Mouse (Mus musculus) limb, embryonic 10.5 days (tissue): ENCODE measurements around the gene Spns1. TPM values are rescaled to one million over a fixed set of nuclear protein-coding genes. Genes with fewer than 3 reads are reported as not detected.
"Not testable (repeated sequence)": the region's sequence is repeated elsewhere in the genome, so short reads cannot be mapped to it uniquely, and the experiment has no call there.

Source experiments
- DNase-seq: peaks from one replicate; pipeline ENCODE4 v3.0.0-alpha.2; 2017; ENCODE audit warnings: low spot score
- H3K27ac ChIP-seq: fragments of 300-500 bp; sonication (generic); 2 replicates; pipeline ENCODE4 v1.5.1; 2016; ENCODE audit warnings: mild to moderate bottlenecking
- H3K27me3 ChIP-seq: fragments of 300-500 bp; sonication (generic); 2 replicates; pipeline ENCODE4 v1.6.1; 2016; ENCODE audit warnings: low read depth, mild to moderate bottlenecking; ENCODE audit not compliant: poor library complexity, severe bottlenecking
- H3K36me3 ChIP-seq: fragments of 300-500 bp; sonication (generic); 2 replicates; pipeline ENCODE4 v1.6.1; 2016; ENCODE audit warnings: mild to moderate bottlenecking, moderate library complexity
- H3K4me1 ChIP-seq: fragments of 300-500 bp; sonication (generic); 2 replicates; pipeline ENCODE4 v1.6.1; 2016
- H3K4me3 ChIP-seq: fragments of 300-500 bp; sonication (generic); 2 replicates; pipeline ENCODE4 v1.5.1; 2016; ENCODE audit warnings: mild to moderate bottlenecking, moderate library complexity
- H3K9me3 ChIP-seq: fragments of 300-500 bp; sonication (generic); replicated peaks from 2 replicates; pipeline ENCODE4 v1.6.1; 2016; ENCODE audit warnings: mild to moderate bottlenecking
- WGBS: fragments of 180-500 bp; shearing (Covaris S2); methylation state at CpG from one replicate; pipeline ENCODE4 v1.1.7; 2016; 5-methylcytosine and 5-hydroxymethylcytosine counted together
- polyA plus RNA-seq: library from polyadenylated mRNA; unstranded; fragments of >200 nt; fragmentation: Nextera tagmentation; extraction: Ambion mirVana; gene quantifications from 2 replicates; pipeline ENCODE4 v1.2.1, GENCODE M21; 2016

Spns1 gene
- polyA plus RNA-seq, 1 experiment from 2014 or later, result 68.4 TPM

GRCm38 (mm10) chr7:126397221-126397620 is 20.0 kb upstream of the Spns1 start:
- peak overlapping the region; percentile 81; the same call in 1 of the 2 replicates for H3K27ac ChIP-seq
- H3K4me3 ChIP-seq, result peak overlapping the region; percentile 97

GRCm38 (mm10) chr7:126396298-126397119 is 19.3 kb upstream of the Spns1 start, which contains the start of gene Nfatc2ip:
Nfatc2ip (minus strand) TSS chr7:126396737.
- no peaks in the 10 kb centered on the region for H3K27me3 ChIP-seq
- H3K4me3 ChIP-seq, result peak within 1 kb of the TSS; percentile 97
- peaks cover 9% of the 10 kb centered on the region for H3K4me1 ChIP-seq
- H3K36me3 ChIP-seq, result peaks cover 10% of the 10 kb centered on the region
- DNase-seq, result peak; percentile 90
- WGBS, result 0% methylated on average over 59 of the region's 59 CpGs
- H3K9me3 ChIP-seq, result no peaks in the 10 kb centered on the region
- peak within 1 kb of the TSS; percentile 81 for H3K27ac ChIP-seq

More at GRCm38 (mm10) chr7:126397221-126397620, 20.0 kb upstream of the Spns1 start:
- no peak for DNase-seq
- Histone ChIP-seq H3K36me3 (peaks cover 7% of the 10 kb centered on the region), H3K4me1 (peaks cover 9% of the 10 kb centered on the region), H3K27me3 (no peaks in the 10 kb centered on the region), H3K9me3 (no peaks in the 10 kb centered on the region)
- WGBS, result 62% methylated on average over 6 of the region's 6 CpGs

GRCm38 (mm10) chr7:126392086-126392884 is 15.0 kb upstream of the Spns1 start:
- 87% methylated on average over 7 of the region's 7 CpGs for WGBS
- not testable (repeated sequence) for H3K4me3 ChIP-seq, H3K4me1 ChIP-seq, DNase-seq, H3K27ac ChIP-seq, H3K27me3 ChIP-seq, H3K9me3 ChIP-seq
- peaks cover 50% of the 10 kb centered on the region for H3K36me3 ChIP-seq

GRCm38 (mm10) chr7:126388185-126388584 is 10.9 kb upstream of the Spns1 start:
- WGBS, result 96% methylated on average over 1 of the region's 1 CpGs
- DNase-seq, result no peak
- no peak overlapping the region for H3K4me3 ChIP-seq
- no peaks in the 10 kb centered on the region for H3K27me3 ChIP-seq
- H3K36me3 ChIP-seq, result peaks cover 75% of the 10 kb centered on the region
- no peak overlapping the region for H3K27ac ChIP-seq
- no peaks in the 10 kb centered on the region for H3K9me3 ChIP-seq
- H3K4me1 ChIP-seq, result no peaks in the 10 kb centered on the region

- no peaks in the 10 kb centered on the region for H3K9me3 ChIP-seq
- no peaks in the 10 kb centered on the region for H3K4me1 ChIP-seq
- H3K36me3 ChIP-seq, result peaks cover 43% of the 10 kb centered on the region
- WGBS, result 93% methylated on average over 5 of the region's 5 CpGs
- H3K4me3 ChIP-seq, result no peak overlapping the region
- DNase-seq, result no peak
- H3K27me3 ChIP-seq, result no peaks in the 10 kb centered on the region
- no peak overlapping the region for H3K27ac ChIP-seq
These were observed 6.3 kb upstream of the Spns1 start for GRCm38 (mm10) chr7:126383565-126383964.

- 2% methylated on average over 27 of the region's 27 CpGs for WGBS
- Histone ChIP-seq H3K27ac (peak overlapping the region; percentile 88), H3K4me1 (peaks cover 26% of the 10 kb centered on the region), H3K9me3 (no peaks in the 10 kb centered on the region), H3K27me3 (no peaks in the 10 kb centered on the region), H3K4me3 (peak overlapping the region; percentile 98), H3K36me3 (peaks cover 39% of the 10 kb centered on the region)
- DNase-seq, result no peak
These were observed 360 bp downstream of the Spns1 start for GRCm38 (mm10) chr7:126376903-126377277.

GRCm38 (mm10) chr7:126375012-126375411 is 2.2 kb downstream of the Spns1 start:
- no peaks in the 10 kb centered on the region for H3K9me3 ChIP-seq
- peaks cover 57% of the 10 kb centered on the region for H3K36me3 ChIP-seq
- WGBS, result 78% methylated on average over 5 of the region's 5 CpGs
- H3K27me3 ChIP-seq, result no peaks in the 10 kb centered on the region
- H3K4me1 ChIP-seq, result peaks cover 26% of the 10 kb centered on the region
- no peak for DNase-seq
- H3K27ac ChIP-seq, result no peak overlapping the region
- no peak overlapping the region for H3K4me3 ChIP-seq

GRCm38 (mm10) chr7:126374526-126374925 is 2.7 kb downstream of the Spns1 start:
- H3K27ac ChIP-seq, result no peak overlapping the region
- no peaks in the 10 kb centered on the region for H3K27me3 ChIP-seq
- peaks cover 26% of the 10 kb centered on the region for H3K4me1 ChIP-seq
- no peak overlapping the region for H3K4me3 ChIP-seq
- 75% methylated on average over 6 of the region's 6 CpGs for WGBS
- peaks cover 62% of the 10 kb centered on the region for H3K36me3 ChIP-seq
- no peak for DNase-seq
- no peaks in the 10 kb centered on the region for H3K9me3 ChIP-seq

- Histone ChIP-seq H3K27ac (no peak overlapping the region), H3K27me3 (no peaks in the 10 kb centered on the region), H3K4me3 (no peak overlapping the region), H3K9me3 (no peaks in the 10 kb centered on the region), H3K4me1 (peaks cover 23% of the 10 kb centered on the region), H3K36me3 (peaks cover 76% of the 10 kb centered on the region)
- 88% methylated on average over 9 of the region's 9 CpGs for WGBS
- DNase-seq, result no peak
These were observed 4.2 kb downstream of the Spns1 start for GRCm38 (mm10) chr7:126373007-126373406.

- Histone ChIP-seq H3K9me3 (no peaks in the 10 kb centered on the region), H3K27ac (no peak within 1 kb of the TSS), H3K4me1 (no peaks in the 10 kb centered on the region), H3K27me3 (no peaks in the 10 kb centered on the region), H3K4me3 (no peak within 1 kb of the TSS; the same call in 1 of the 2 replicates), H3K36me3 (peaks cover 72% of the 10 kb centered on the region)
- 79% methylated on average over 13 of the region's 13 CpGs for WGBS
- DNase-seq, result no peak
These were observed 7.9 kb downstream of the Spns1 start, which contains the start of gene Lat for GRCm38 (mm10) chr7:126369393-126369792. Lat (minus strand) TSS chr7:126369570.

GRCm38 (mm10) chr7:126368367-126368766 is 8.9 kb downstream of the Spns1 start:
- no peaks in the 10 kb centered on the region for H3K9me3 ChIP-seq
- H3K4me1 ChIP-seq, result no peaks in the 10 kb centered on the region
- no peaks in the 10 kb centered on the region for H3K27me3 ChIP-seq
- no peak for DNase-seq
- WGBS, result 91% methylated on average over 8 of the region's 8 CpGs
- H3K4me3 ChIP-seq, result no peak overlapping the region
- H3K27ac ChIP-seq, result no peak overlapping the region
- peaks cover 70% of the 10 kb centered on the region for H3K36me3 ChIP-seq

GRCm38 (mm10) chr7:126367636-126368035 is 9.6 kb downstream of the Spns1 start:
- Histone ChIP-seq H3K27ac (no peak overlapping the region), H3K27me3 (no peaks in the 10 kb centered on the region), H3K4me3 (no peak overlapping the region), H3K4me1 (no peaks in the 10 kb centered on the region), H3K9me3 (no peaks in the 10 kb centered on the region), H3K36me3 (peaks cover 62% of the 10 kb centered on the region)
- no peak for DNase-seq
- WGBS, result 89% methylated on average over 10 of the region's 10 CpGs

- Histone ChIP-seq H3K4me3 (no peak overlapping the region), H3K27me3 (no peaks in the 10 kb centered on the region), H3K9me3 (no peaks in the 10 kb centered on the region), H3K36me3 (peaks cover 18% of the 10 kb centered on the region), H3K4me1 (no peaks in the 10 kb centered on the region), H3K27ac (no peak overlapping the region)
- DNase-seq, result no peak
- WGBS, result 90% methylated on average over 6 of the region's 6 CpGs
These were observed 14.2 kb downstream of the Spns1 start for GRCm38 (mm10) chr7:126363038-126363437.
